Mouse (Mus musculus): Measurements from ENCODE around the gene Ercc5.

Ercc5 gene

GRCm38 (mm10) chr1:44147563-44148381 is at the start of gene Ercc5:
Ercc5 (plus strand) TSS chr1:44147744.
- DNase-seq (ENCODE audit: low spot score in 2 of 2): peak; percentile 77 to 87

GRCm38 (mm10) chr1:44101448-44102225 is 45.9 kb upstream of the Ercc5 start:
- DNase-seq (ENCODE audit: low spot score in 2 of 2): peak; percentile 2 to 18

- DNase-seq (ENCODE audit: low spot score in 2 of 2): peak; percentile 89 to 94
These were observed 45.3 kb upstream of the Ercc5 start, which contains the start of gene Tex30 for GRCm38 (mm10) chr1:44102259-44102717. Tex30 (minus strand) TSS chr1:44102441.

- no peak for DNase-seq (ENCODE audit: low spot score in 2 of 2)
These were observed 44.6 kb upstream of the Ercc5 start for GRCm38 (mm10) chr1:44102939-44103338.

- DNase-seq (ENCODE audit: low spot score in 2 of 2): no peak
These were observed 30.0 kb upstream of the Ercc5 start for GRCm38 (mm10) chr1:44117571-44117970.

GRCm38 (mm10) chr1:44118239-44119054 is 29.1 kb upstream of the Ercc5 start, which contains the start of the genes Kdelc1 and Bivm:
Kdelc1 (minus strand) TSS chr1:44118808.
Bivm (plus strand) TSS chr1:44118957.
- peak; percentile 77 to 89 for DNase-seq (ENCODE audit: low spot score in 2 of 2)

GRCm38 (mm10) chr1:44119201-44120073 is 28.1 kb upstream of the Ercc5 start:
- DNase-seq (ENCODE audit: low spot score in 2 of 2): peak; percentile 64 to 79

- no peak for DNase-seq (ENCODE audit: low spot score in 2 of 2)
These were observed 27.5 kb upstream of the Ercc5 start for GRCm38 (mm10) chr1:44120074-44120406.

GRCm38 (mm10) chr1:44122256-44122655 is 25.3 kb upstream of the Ercc5 start:
- DNase-seq (ENCODE audit: low spot score in 2 of 2): no peak

GRCm38 (mm10) chr1:44125590-44125989 is 22.0 kb upstream of the Ercc5 start:
- no peak for DNase-seq (ENCODE audit: low spot score in 2 of 2)

GRCm38 (mm10) chr1:44129929-44130581 is 17.5 kb upstream of the Ercc5 start:
- DNase-seq (ENCODE audit: low spot score in 2 of 2): no peak

- no peak for DNase-seq (ENCODE audit: low spot score in 2 of 2)
These were observed 7.3 kb upstream of the Ercc5 start for GRCm38 (mm10) chr1:44140232-44140631.

GRCm38 (mm10) chr1:44142747-44143146 is 4.8 kb upstream of the Ercc5 start:
- DNase-seq (ENCODE audit: low spot score in 2 of 2): peak in 1 of 2 experiments; percentile 2

GRCm38 (mm10) chr1:44148706-44149105 is 1.2 kb downstream of the Ercc5 start:
- no peak for DNase-seq (ENCODE audit: low spot score in 2 of 2)

GRCm38 (mm10) chr1:44155287-44155686 is 7.7 kb downstream of the Ercc5 start:
- no peak for DNase-seq (ENCODE audit: low spot score in 2 of 2)

GRCm38 (mm10) chr1:44158317-44158716 is 10.8 kb downstream of the Ercc5 start:
- DNase-seq (ENCODE audit: low spot score in 2 of 2): no peak

GRCm38 (mm10) chr1:44161818-44162217 is 14.3 kb downstream of the Ercc5 start:
- DNase-seq (ENCODE audit: low spot score in 2 of 2): no peak

GRCm38 (mm10) chr1:44162389-44162788 is 14.8 kb downstream of the Ercc5 start:
- DNase-seq (ENCODE audit: low spot score in 2 of 2): no peak

- DNase-seq (ENCODE audit: low spot score in 2 of 2): no peak
These were observed 20.4 kb downstream of the Ercc5 start for GRCm38 (mm10) chr1:44167859-44168383.

GRCm38 (mm10) chr1:44172656-44173055 is 25.1 kb downstream of the Ercc5 start:
- no peak for DNase-seq (ENCODE audit: low spot score in 2 of 2)

All from urinary bladder, postnatal 36 days (tissue).